Mouse (Mus musculus): Measurements from ENCODE around the gene Vmn1r58. TPM values are rescaled to one million over a fixed set of nuclear protein-coding genes. Genes with fewer than 3 reads are reported as not detected.
"Not testable (repeated sequence)": the region's sequence is repeated elsewhere in the genome, so short reads cannot be mapped to it uniquely, and the experiment has no call there.

Vmn1r58 gene
- not detected in 2 replicates for polyA plus RNA-seq (2012; rRNA removed)

- H3K36me3 ChIP-seq (ENCODE audit: control insufficient read depth, insufficient read depth, low read length); H3K4me3 ChIP-seq (ENCODE audit: low read depth, low read length); H3K27ac ChIP-seq (ENCODE audit: insufficient read depth, low read depth, low read length); H3K27me3 ChIP-seq (ENCODE audit: control insufficient read depth, insufficient read depth, low read length); H3K4me1 ChIP-seq (ENCODE audit: control insufficient read depth, insufficient read depth, insufficient read length, low read length): not testable (repeated sequence)
Observed at GRCm38 (mm10) chr7:5413296-5413695, at the start of gene Vmn1r58. Gene Vmn1r58 (minus strand): TSS chr7:5413396.

DNA sequence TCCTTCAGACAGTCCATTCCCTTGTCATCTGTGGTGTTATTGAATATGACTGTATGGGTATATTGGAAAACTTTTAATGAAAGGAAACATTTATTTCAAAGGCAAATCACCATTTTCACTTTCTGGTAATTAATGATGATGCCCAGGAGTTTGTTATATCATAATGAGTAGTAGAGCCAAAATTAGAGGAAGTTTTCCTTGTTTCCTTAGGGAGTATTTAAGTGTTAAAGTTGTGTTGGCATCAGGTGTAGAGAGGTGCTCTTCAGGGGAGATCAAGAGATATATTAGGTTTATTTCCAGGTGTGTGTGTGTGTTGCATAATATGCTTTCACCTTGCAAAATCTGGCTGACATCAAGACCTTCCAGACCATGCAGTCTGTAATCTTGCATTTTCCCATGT is 43.5 kb upstream of the Vmn1r58 start, which contains the start of gene Vmn1r59:
Gene Vmn1r59, minus strand, starts transcription at position 101 of the 400 bp plus-strand sequence.
- H3K4me1 ChIP-seq (ENCODE audit: control insufficient read depth, insufficient read depth, insufficient read length, low read length) = no peaks in the 10 kb centered on the region

GRCm38 (mm10) chr7:5454011-5454410 is 40.8 kb upstream of the Vmn1r58 start:
- H3K27ac ChIP-seq (ENCODE audit: insufficient read depth, low read depth, low read length); H3K36me3 ChIP-seq (ENCODE audit: control insufficient read depth, insufficient read depth, low read length); H3K27me3 ChIP-seq (ENCODE audit: control insufficient read depth, insufficient read depth, low read length); H3K4me1 ChIP-seq (ENCODE audit: control insufficient read depth, insufficient read depth, insufficient read length, low read length); H3K4me3 ChIP-seq (ENCODE audit: low read depth, low read length): not testable (repeated sequence)
- 59% methylated on average over 3 of the region's 3 CpGs for WGBS

More for the DNA sequence above, 43.5 kb upstream of the Vmn1r58 start, which contains the start of gene Vmn1r59:
- no peaks in the 10 kb centered on the region for H3K36me3 ChIP-seq (ENCODE audit: control insufficient read depth, insufficient read depth, low read length)
- no peak for TF ChIP-seq POLR2A (IDR thresholded peaks at IDR 0.05; ENCODE audit: low read depth, low read length)
- no peak for TF ChIP-seq CTCF (IDR thresholded peaks at IDR 0.05; ENCODE audit: extremely low read depth, insufficient read length, insufficient replicate concordance, low read depth, low read length)
- H3K4me3 ChIP-seq (ENCODE audit: low read depth, low read length) = no peak within 1 kb of the TSS
- H3K27me3 ChIP-seq (ENCODE audit: control insufficient read depth, insufficient read depth, low read length) = no peaks in the 10 kb centered on the region
- H3K27ac ChIP-seq (ENCODE audit: insufficient read depth, low read depth, low read length) = no peak within 1 kb of the TSS

DNA sequence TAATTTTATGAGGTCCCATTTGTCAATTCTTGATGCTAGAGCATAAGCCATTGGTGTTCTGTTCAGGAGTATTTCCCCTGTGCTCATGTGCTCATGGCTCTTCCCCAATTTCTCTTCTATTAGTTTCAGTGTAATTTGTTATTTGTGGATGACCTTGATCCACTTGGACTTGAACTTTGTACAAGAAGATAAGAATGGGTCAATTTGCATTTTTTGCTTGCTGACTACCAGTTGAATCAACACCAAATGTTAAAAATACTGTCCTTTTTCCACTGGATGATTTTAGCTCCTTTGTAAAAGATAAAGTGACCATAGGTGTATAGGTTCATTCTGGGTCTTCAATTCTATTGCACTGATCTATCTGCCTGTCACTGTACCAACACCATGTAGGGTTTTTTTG is 35.4 kb upstream of the Vmn1r58 start:
- Histone ChIP-seq H3K36me3 (ENCODE audit: control insufficient read depth, insufficient read depth, low read length) (no peaks in the 10 kb centered on the region), H3K4me3 (ENCODE audit: low read depth, low read length) (no peak overlapping the region), H3K27me3 (ENCODE audit: control insufficient read depth, insufficient read depth, low read length) (no peaks in the 10 kb centered on the region), H3K27ac (ENCODE audit: insufficient read depth, low read depth, low read length) (no peak overlapping the region), H3K4me1 (ENCODE audit: control insufficient read depth, insufficient read depth, insufficient read length, low read length) (no peaks in the 10 kb centered on the region)
- TF ChIP-seq CTCF (IDR thresholded peaks at IDR 0.05; ENCODE audit: extremely low read depth, insufficient read length, insufficient replicate concordance, low read depth, low read length) = no peak
- TF ChIP-seq POLR2A (IDR thresholded peaks at IDR 0.05; ENCODE audit: low read depth, low read length) = no peak

GRCm38 (mm10) chr7:5406201-5406600 is 7.0 kb downstream of the Vmn1r58 start:
- Histone ChIP-seq H3K4me3 (ENCODE audit: low read depth, low read length) (no peak overlapping the region), H3K27ac (ENCODE audit: insufficient read depth, low read depth, low read length) (no peak overlapping the region), H3K27me3 (ENCODE audit: control insufficient read depth, insufficient read depth, low read length) (no peaks in the 10 kb centered on the region), H3K4me1 (ENCODE audit: control insufficient read depth, insufficient read depth, insufficient read length, low read length) (no peaks in the 10 kb centered on the region), H3K36me3 (ENCODE audit: control insufficient read depth, insufficient read depth, low read length) (no peaks in the 10 kb centered on the region)
- WGBS = 21% methylated on average over 2 of the region's 2 CpGs
- TF ChIP-seq POLR2A (IDR thresholded peaks at IDR 0.05; ENCODE audit: low read depth, low read length) (no peak), CTCF (IDR thresholded peaks at IDR 0.05; ENCODE audit: extremely low read depth, insufficient read length, insufficient replicate concordance, low read depth, low read length) (no peak)

- Histone ChIP-seq H3K27ac (ENCODE audit: insufficient read depth, low read depth, low read length) (no peak overlapping the region), H3K4me1 (ENCODE audit: control insufficient read depth, insufficient read depth, insufficient read length, low read length) (no peaks in the 10 kb centered on the region), H3K4me3 (ENCODE audit: low read depth, low read length) (no peak overlapping the region), H3K36me3 (ENCODE audit: control insufficient read depth, insufficient read depth, low read length) (no peaks in the 10 kb centered on the region), H3K27me3 (ENCODE audit: control insufficient read depth, insufficient read depth, low read length) (no peaks in the 10 kb centered on the region)
- WGBS = 77% methylated on average over 2 of the region's 2 CpGs
- TF ChIP-seq CTCF (IDR thresholded peaks at IDR 0.05; ENCODE audit: extremely low read depth, insufficient read length, insufficient replicate concordance, low read depth, low read length) (no peak), POLR2A (IDR thresholded peaks at IDR 0.05; ENCODE audit: low read depth, low read length) (no peak)
Observed at GRCm38 (mm10) chr7:5366724-5367123, 46.5 kb downstream of the Vmn1r58 start.

- Histone ChIP-seq H3K4me1 (ENCODE audit: control insufficient read depth, insufficient read depth, insufficient read length, low read length) (no peaks in the 10 kb centered on the region), H3K27ac (ENCODE audit: insufficient read depth, low read depth, low read length) (no peak overlapping the region), H3K27me3 (ENCODE audit: control insufficient read depth, insufficient read depth, low read length) (no peaks in the 10 kb centered on the region), H3K4me3 (ENCODE audit: low read depth, low read length) (no peak overlapping the region), H3K36me3 (ENCODE audit: control insufficient read depth, insufficient read depth, low read length) (no peaks in the 10 kb centered on the region)
- TF ChIP-seq POLR2A (IDR thresholded peaks at IDR 0.05; ENCODE audit: low read depth, low read length) = no peak
- TF ChIP-seq CTCF (IDR thresholded peaks at IDR 0.05; ENCODE audit: extremely low read depth, insufficient read length, insufficient replicate concordance, low read depth, low read length) = no peak
- WGBS = 90% methylated on average over 5 of the region's 5 CpGs
Observed at GRCm38 (mm10) chr7:5363599-5363998, 49.6 kb downstream of the Vmn1r58 start.

Other genes with a start within 250 kb of the Vmn1r58 start
- gene Vmn1r56, start 216.6 kb downstream of the Vmn1r58 start, polyA plus RNA-seq (2012; rRNA removed) = not detected in 2 replicates
- not detected in 2 replicates for gene Vmn1r57, start 194.9 kb downstream of the Vmn1r58 start, polyA plus RNA-seq (2012; rRNA removed)
- gene Gm5065, start 62.9 kb downstream of the Vmn1r58 start, polyA plus RNA-seq (2012; rRNA removed) = not detected in 2 replicates
- gene Nlrp2, start 62.4 kb downstream of the Vmn1r58 start, polyA plus RNA-seq (2012; rRNA removed) = not detected in 2 replicates
- gene Vmn1r59, start 43.4 kb upstream of the Vmn1r58 start, polyA plus RNA-seq (2012; rRNA removed) = not detected in 2 replicates
- not detected in 2 replicates for gene Vmn2r28, start 80.6 kb upstream of the Vmn1r58 start, polyA plus RNA-seq (2012; rRNA removed)
- gene Vmn1r60, start 133.9 kb upstream of the Vmn1r58 start, polyA plus RNA-seq (2012; rRNA removed) = not detected in 2 replicates
- gene Vmn1r61, start 199.9 kb upstream of the Vmn1r58 start, polyA plus RNA-seq (2012; rRNA removed) = not detected in 2 replicates